Mouse (Mus musculus) midbrain, embryonic 14.5 days (tissue): ENCODE data around the gene Gm49321. TPM values are rescaled to one million over a fixed set of nuclear protein-coding genes. Genes with fewer than 3 reads are reported as not detected.

Experiments used
- ATAC-seq: fragments of 200-750 bp; cut with Nextera tagmentation; 2 replicates; pipeline ENCODE4 v1.8.0; 2017; ENCODE audit warnings: moderate number of reproducible peaks, moderate library complexity; ENCODE audit not compliant: low FRiP score, low TSS enrichment
- DNase-seq: peaks from one replicate; pipeline ENCODE4 v3.0.0-alpha.2; 2015
- H3K27ac ChIP-seq: fragments of 300-500 bp; sonication (generic); replicated peaks from 2 replicates; pipeline ENCODE4 v1.5.1; 2014; ENCODE audit warnings: mild to moderate bottlenecking, low read depth, low read length, moderate library complexity
- H3K27me3 ChIP-seq: fragments of 300-500 bp; sonication (generic); 2 replicates; pipeline ENCODE4 v1.6.1; 2014; ENCODE audit warnings: low read length, control low read depth, mixed read lengths; ENCODE audit not compliant: control insufficient read depth, insufficient read depth
- H3K36me3 ChIP-seq: fragments of 300-500 bp; sonication (generic); 2 replicates; pipeline ENCODE4 v1.6.1; 2014; ENCODE audit warnings: low read length, control low read depth; ENCODE audit not compliant: control insufficient read depth, insufficient read depth
- H3K4me1 ChIP-seq: fragments of 300-500 bp; sonication (generic); 2 replicates; pipeline ENCODE4 v1.6.1; 2014; ENCODE audit warnings: mild to moderate bottlenecking, antibody characterized with exemption, low read length, control low read depth; ENCODE audit not compliant: control insufficient read depth, insufficient read depth
- H3K4me2 ChIP-seq: fragments of 300-500 bp; sonication (generic); 2 replicates; pipeline ENCODE4 v1.6.1; 2014; ENCODE audit warnings: mild to moderate bottlenecking, low read length, moderate library complexity
- H3K4me3 ChIP-seq: fragments of 300-500 bp; sonication (generic); replicated peaks from 2 replicates; pipeline ENCODE4 v1.5.1; 2014; ENCODE audit warnings: low read depth, low read length
- H3K9ac ChIP-seq: fragments of 300-500 bp; sonication (generic); replicated peaks from 2 replicates; pipeline ENCODE4 v1.6.1; 2014; ENCODE audit warnings: mild to moderate bottlenecking, low read length, moderate library complexity
- H3K9me3 ChIP-seq: fragments of 300-500 bp; sonication (generic); 2 replicates; pipeline ENCODE4 v1.6.1; 2016; ENCODE audit warnings: low read length, control low read depth, mixed read lengths; ENCODE audit not compliant: control insufficient read depth
- WGBS: fragments of 180-500 bp; shearing (Covaris S2); extraction: QIAGEN DNeasy Blood & Tissue Kit; methylation state at CpG from one replicate; pipeline ENCODE4 v1.1.7; 2014; 5-methylcytosine and 5-hydroxymethylcytosine counted together
- polyA plus RNA-seq: library from polyadenylated mRNA; unstranded; fragments of >200 nt; fragmentation: Nextera tagmentation; extraction: Ambion mirVana; gene quantifications from 2 replicates; pipeline ENCODE4 v1.2.1, GENCODE M21; 2014

Gm49321 gene
- polyA plus RNA-seq, 1 experiment from 2014 or later, result 16.3 TPM

- Histone ChIP-seq H3K9ac (no peak overlapping the region), H3K27ac (no peak overlapping the region), H3K9me3 (no peaks in the 10 kb centered on the region), H3K27me3 (no peaks in the 10 kb centered on the region), H3K4me3 (no peak overlapping the region), H3K36me3 (no peaks in the 10 kb centered on the region), H3K4me1 (no peaks in the 10 kb centered on the region), H3K4me2 (no peak overlapping the region)
- DNase-seq, result no peak
- ATAC-seq, result no peak
- WGBS, result 85% methylated on average over 5 of the region's 5 CpGs
These were observed 17.3 kb downstream of the Gm49321 start for GRCm38 (mm10) chr12:73954785-73955184.

DNA sequence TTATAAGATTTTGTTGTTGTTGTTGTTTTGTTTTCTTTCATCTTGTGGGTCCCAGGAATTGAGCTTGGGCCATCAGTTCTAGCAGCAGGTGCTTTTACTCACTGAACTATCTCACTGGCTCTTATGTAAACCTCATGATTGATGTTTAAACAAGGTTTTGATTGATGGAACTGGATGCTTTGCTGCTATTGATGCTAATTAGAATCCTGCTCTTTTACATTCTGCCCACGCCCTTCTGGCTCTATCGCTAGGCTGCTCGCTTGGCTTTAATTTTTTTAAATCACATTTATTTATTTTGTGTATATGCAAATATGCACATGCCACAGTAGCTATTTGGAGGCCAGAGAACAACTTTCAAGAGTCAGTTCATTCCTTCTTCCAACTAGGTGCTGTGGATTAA, 20.2 kb downstream of the Gm49321 start:
- H3K27ac ChIP-seq, result no peak overlapping the region
- no peak overlapping the region for H3K9ac ChIP-seq
- ATAC-seq (no peak), DNase-seq (no peak)
- 80% methylated on average over 3 of the region's 3 CpGs for WGBS
- H3K27me3 ChIP-seq, result no peaks in the 10 kb centered on the region
- no peaks in the 10 kb centered on the region for H3K36me3 ChIP-seq
- no peaks in the 10 kb centered on the region for H3K9me3 ChIP-seq
- H3K4me1 ChIP-seq, result no peaks in the 10 kb centered on the region
- no peak overlapping the region for H3K4me3 ChIP-seq
- H3K4me2 ChIP-seq, result no peak overlapping the region

GRCm38 (mm10) chr12:73958830-73959229, 21.4 kb downstream of the Gm49321 start:
- DNase-seq, result no peak
- Histone ChIP-seq H3K4me1 (no peaks in the 10 kb centered on the region), H3K36me3 (no peaks in the 10 kb centered on the region), H3K4me3 (no peak overlapping the region), H3K27ac (no peak overlapping the region), H3K9ac (no peak overlapping the region), H3K9me3 (no peaks in the 10 kb centered on the region), H3K27me3 (no peaks in the 10 kb centered on the region), H3K4me2 (no peak overlapping the region)
- no peak for ATAC-seq
- 92% methylated on average over 2 of the region's 2 CpGs for WGBS

DNA sequence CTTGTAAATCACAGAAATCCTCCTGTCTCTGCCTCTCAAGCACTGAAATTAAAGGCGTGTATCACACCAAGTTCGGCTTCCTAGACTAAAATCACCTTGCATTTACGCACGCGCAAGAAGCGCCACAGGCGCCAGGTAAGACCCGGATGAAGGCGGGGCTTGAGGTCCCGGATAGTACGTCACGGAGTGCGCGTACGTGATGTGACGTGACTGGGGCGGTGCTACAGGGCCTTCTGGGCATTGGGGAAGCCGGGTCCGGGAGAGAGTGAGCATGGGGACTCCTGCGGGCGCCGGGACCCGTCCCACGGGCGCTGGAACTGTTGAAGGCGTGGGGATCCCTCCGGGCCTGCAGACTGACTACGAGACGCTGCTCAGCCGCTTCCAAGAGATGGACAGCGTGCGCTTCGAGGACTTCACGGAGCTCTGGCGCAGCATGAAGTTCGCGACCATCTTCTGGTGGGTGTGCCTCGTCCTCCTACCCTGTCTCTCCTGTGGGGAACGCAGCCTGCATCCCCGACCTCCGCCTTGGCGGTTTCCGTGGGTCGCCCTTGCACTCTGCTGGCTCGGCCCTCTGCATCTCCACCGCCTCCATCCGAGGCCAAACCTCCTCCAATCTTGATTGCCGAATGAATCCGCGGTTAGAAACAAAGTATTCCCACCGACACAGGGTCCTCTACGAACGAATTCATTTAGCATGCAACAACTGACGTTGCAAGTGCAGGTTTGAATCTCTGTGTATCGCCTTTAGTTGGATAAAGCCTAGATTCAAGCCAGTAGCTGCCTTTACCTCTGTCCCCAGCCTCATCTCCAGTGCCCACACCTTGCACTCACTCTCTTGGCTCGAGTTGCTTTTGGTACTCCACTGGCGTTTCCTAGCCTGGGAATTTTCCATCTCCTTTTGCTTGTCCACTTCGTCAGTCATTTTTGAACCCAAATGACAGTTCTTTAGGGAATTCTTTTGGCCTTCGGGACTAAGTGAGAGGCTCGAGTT, 27.1 kb downstream of the Gm49321 start, which contains the start of gene Snapc1:
Gene Snapc1, plus strand, starts transcription at position 191 of the 991 bp plus-strand sequence.
- H3K4me3 ChIP-seq, result peak within 1 kb of the TSS; percentile 76
- peak; percentile 100 for ATAC-seq
- peaks cover 19% of the 10 kb centered on the region for H3K36me3 ChIP-seq
- H3K27ac ChIP-seq, result peak within 1 kb of the TSS; percentile 81
- H3K9me3 ChIP-seq, result no peaks in the 10 kb centered on the region
- WGBS, result 1% methylated on average over 60 of the region's 60 CpGs
- H3K9ac ChIP-seq, result peak within 1 kb of the TSS; percentile 78
- H3K4me2 ChIP-seq, result peak within 1 kb of the TSS; percentile 76
- H3K27me3 ChIP-seq, result no peaks in the 10 kb centered on the region
- peaks cover 11% of the 10 kb centered on the region for H3K4me1 ChIP-seq
- DNase-seq, result peak; percentile 99

GRCm38 (mm10) chr12:73969142-73969541, 31.7 kb downstream of the Gm49321 start:
- no peak overlapping the region for H3K4me3 ChIP-seq
- no peaks in the 10 kb centered on the region for H3K9me3 ChIP-seq
- no peak for DNase-seq
- no peak overlapping the region for H3K9ac ChIP-seq
- no peak overlapping the region for H3K4me2 ChIP-seq
- no peak for ATAC-seq
- peaks cover 57% of the 10 kb centered on the region for H3K36me3 ChIP-seq
- no peaks in the 10 kb centered on the region for H3K27me3 ChIP-seq
- H3K27ac ChIP-seq, result no peak overlapping the region
- WGBS, result 96% methylated on average over 8 of the region's 8 CpGs
- H3K4me1 ChIP-seq, result peaks cover 11% of the 10 kb centered on the region

DNA sequence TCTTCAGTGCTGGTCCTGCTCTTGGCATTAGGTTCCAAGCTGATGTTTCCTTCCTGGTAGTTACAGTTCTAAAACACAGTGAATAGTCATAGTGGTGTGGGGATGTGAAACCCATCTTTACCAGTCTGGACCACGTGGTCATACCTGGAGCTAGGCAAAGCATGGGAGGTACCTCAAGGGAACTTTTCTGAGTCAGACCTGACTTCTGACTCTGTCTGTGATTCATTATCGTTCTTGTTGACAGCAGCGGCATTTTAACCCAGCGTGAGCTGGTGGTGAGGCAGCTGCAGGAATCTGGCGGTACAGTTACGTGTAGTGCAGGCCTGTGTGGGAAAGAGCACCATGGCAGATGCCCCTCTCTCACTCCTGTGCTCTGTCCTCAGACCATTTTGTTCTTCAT, 37.1 kb downstream of the Gm49321 start:
- H3K27ac ChIP-seq, result no peak overlapping the region
- H3K9ac ChIP-seq, result no peak overlapping the region
- H3K9me3 ChIP-seq, result no peaks in the 10 kb centered on the region
- H3K4me2 ChIP-seq, result no peak overlapping the region
- no peak overlapping the region for H3K4me3 ChIP-seq
- no peak for DNase-seq
- H3K36me3 ChIP-seq, result peaks cover 90% of the 10 kb centered on the region
- no peaks in the 10 kb centered on the region for H3K27me3 ChIP-seq
- H3K4me1 ChIP-seq, result no peaks in the 10 kb centered on the region
- ATAC-seq, result no peak
- WGBS, result 96% methylated on average over 6 of the region's 6 CpGs

DNA sequence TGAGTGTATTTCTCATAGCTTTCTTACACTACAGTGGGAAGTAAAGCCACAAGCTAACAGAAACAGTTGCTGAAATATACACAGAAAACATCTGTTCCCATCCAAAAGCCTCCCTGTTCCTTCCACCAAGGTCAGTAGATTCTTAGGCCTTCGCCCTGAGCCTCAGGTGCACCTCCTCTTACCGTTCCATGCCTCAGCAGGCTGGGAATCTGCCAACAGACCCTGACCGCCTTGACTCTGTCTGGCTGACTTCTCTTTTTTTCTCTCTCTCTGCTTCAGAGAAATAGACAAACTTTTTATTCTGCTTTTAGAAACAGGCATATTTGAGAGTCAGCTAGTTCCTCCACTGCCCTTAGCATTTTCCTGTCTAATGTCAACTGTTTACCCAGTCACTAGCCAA, 40.7 kb downstream of the Gm49321 start:
- H3K27me3 ChIP-seq, result no peaks in the 10 kb centered on the region
- no peaks in the 10 kb centered on the region for H3K9me3 ChIP-seq
- no peak overlapping the region for H3K27ac ChIP-seq
- peaks cover 84% of the 10 kb centered on the region for H3K36me3 ChIP-seq
- 94% methylated on average over 3 of the region's 3 CpGs for WGBS
- no peak overlapping the region for H3K9ac ChIP-seq
- no peak for ATAC-seq
- DNase-seq, result no peak
- no peak overlapping the region for H3K4me2 ChIP-seq
- no peaks in the 10 kb centered on the region for H3K4me1 ChIP-seq
- no peak overlapping the region for H3K4me3 ChIP-seq

- H3K27me3 ChIP-seq, result no peaks in the 10 kb centered on the region
- peaks cover 87% of the 10 kb centered on the region for H3K36me3 ChIP-seq
- H3K4me3 ChIP-seq, result no peak overlapping the region
- H3K9me3 ChIP-seq, result no peaks in the 10 kb centered on the region
- H3K9ac ChIP-seq, result no peak overlapping the region
- no peak for ATAC-seq
- H3K4me2 ChIP-seq, result no peak overlapping the region
- no peak for DNase-seq
- no peaks in the 10 kb centered on the region for H3K4me1 ChIP-seq
- 94% methylated on average over 5 of the region's 5 CpGs for WGBS
- no peak overlapping the region for H3K27ac ChIP-seq
These were observed 42.2 kb downstream of the Gm49321 start for GRCm38 (mm10) chr12:73979667-73980066.

DNA sequence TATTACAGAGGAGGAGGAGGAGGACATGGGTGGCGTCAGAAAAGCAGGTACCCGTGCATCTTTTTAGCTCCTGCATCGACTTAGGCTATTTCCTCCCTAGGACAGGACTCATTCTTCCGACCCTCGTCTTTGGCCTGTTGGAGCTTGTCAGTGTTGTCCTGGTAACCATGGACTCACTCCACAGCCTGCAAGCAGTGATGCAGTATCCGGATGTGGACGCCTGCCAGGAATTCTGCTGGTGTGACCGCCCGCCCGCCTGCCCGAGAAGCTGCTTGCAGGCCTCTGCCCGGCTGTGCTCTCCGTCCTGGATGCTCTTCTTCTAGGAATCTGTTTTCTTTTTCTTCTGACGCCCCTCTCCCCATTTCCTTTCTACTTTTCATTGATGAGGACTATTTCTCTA, 45.1 kb downstream of the Gm49321 start:
- peak; percentile 86 for DNase-seq
- Histone ChIP-seq H3K4me1 (no peaks in the 10 kb centered on the region), H3K27me3 (no peaks in the 10 kb centered on the region), H3K9me3 (no peaks in the 10 kb centered on the region), H3K27ac (no peak overlapping the region), H3K4me2 (no peak overlapping the region), H3K4me3 (no peak overlapping the region), H3K9ac (no peak overlapping the region), H3K36me3 (peaks cover 81% of the 10 kb centered on the region)
- peak; percentile 64; the same call in 1 of the 2 replicates for ATAC-seq
- WGBS, result 55% methylated on average over 14 of the region's 14 CpGs
